Mouse (Mus musculus): Measurements from ENCODE around the gene Ptch2. TPM values are rescaled to one million over a fixed set of nuclear protein-coding genes. Genes with fewer than 3 reads are reported as not detected.

The Ptch2 gene
- total and polyA plus RNA-seq, 2 experiments: 0.18 to 1.4 TPM

DNA sequence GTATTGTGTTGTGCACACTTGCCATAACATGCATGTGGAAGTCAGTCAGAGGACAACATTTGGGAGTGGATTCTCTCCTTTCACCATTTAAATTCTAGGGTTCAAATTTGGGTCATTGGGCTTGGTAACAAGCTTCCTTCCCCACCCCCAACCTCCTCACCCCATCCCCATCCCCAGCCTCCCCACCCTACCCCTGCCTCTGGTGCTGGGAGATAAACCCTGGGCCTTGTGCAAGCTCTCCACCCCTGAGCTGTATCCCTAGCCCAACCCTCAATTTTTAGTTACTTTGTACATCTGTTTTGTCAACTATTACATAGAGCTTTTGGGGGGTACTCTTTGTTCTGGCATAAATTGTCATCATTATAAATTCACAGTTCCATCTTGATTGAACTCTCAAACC is 39.8 kb upstream of the Ptch2 start:
- Histone ChIP-seq H3K27ac (replicated peaks; ENCODE audit: insufficient read depth, low read depth, low read length) (no peak overlapping the region), H3K4me3 (ENCODE audit: insufficient read depth, low read depth, low read length) (no peak overlapping the region), H3K9ac (ENCODE audit: low read depth, low read length) (no peak overlapping the region), H3K79me2 (ENCODE audit: control insufficient read depth, insufficient read depth, low read length) (no peaks in the 10 kb centered on the region; the same call in 1 of the 2 replicates), H3K36me3 (ENCODE audit: control insufficient read depth, insufficient read depth, low read length) (peaks cover 8% of the 10 kb centered on the region), H3K27me3 (ENCODE audit: control insufficient read depth, insufficient read depth, low read length) (no peaks in the 10 kb centered on the region), H3K4me1 (ENCODE audit: control insufficient read depth, insufficient read depth, low read length) (no peaks in the 10 kb centered on the region)
- DNase-seq (ENCODE audit: extremely low read depth, low read depth, low spot score): no peak
- no peak for TF ChIP-seq POLR2A (IDR thresholded peaks at IDR 0.05; ENCODE audit: extremely low read depth, insufficient read depth, low read length)
- no peak for TF ChIP-seq CTCF (IDR thresholded peaks at IDR 0.05; ENCODE audit: low read depth, low read length)

DNA sequence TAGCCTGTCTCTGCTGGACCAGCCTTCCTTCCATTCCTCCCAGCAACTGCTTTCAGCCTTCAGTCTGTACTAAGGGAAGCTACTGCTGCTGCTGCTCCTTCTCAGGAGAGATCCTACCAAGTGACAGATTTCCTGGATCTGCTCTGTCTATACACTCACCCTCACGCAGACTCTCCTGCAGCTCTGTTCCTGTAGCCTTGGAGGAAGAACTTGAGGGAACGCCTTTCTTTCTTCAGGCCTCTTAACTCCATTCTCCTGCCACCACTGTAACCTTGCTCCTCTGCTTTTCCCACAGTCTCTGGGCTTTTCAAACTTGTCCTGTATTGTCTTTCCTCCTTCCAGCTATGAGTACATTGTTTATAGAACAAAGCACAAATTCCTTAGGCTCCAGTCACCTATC is 39.4 kb upstream of the Ptch2 start:
- 88% methylated on average over 2 of the region's 2 CpGs for WGBS
- Histone ChIP-seq H3K27me3 (ENCODE audit: control insufficient read depth, insufficient read depth, low read length) (no peaks in the 10 kb centered on the region), H3K9ac (ENCODE audit: low read depth, low read length) (no peak overlapping the region), H3K79me2 (ENCODE audit: control insufficient read depth, insufficient read depth, low read length) (no peaks in the 10 kb centered on the region), H3K36me3 (ENCODE audit: control insufficient read depth, insufficient read depth, low read length) (peaks cover 7% of the 10 kb centered on the region), H3K4me3 (ENCODE audit: insufficient read depth, low read depth, low read length) (no peak overlapping the region), H3K4me1 (ENCODE audit: control insufficient read depth, insufficient read depth, low read length) (no peaks in the 10 kb centered on the region), H3K27ac (replicated peaks; ENCODE audit: insufficient read depth, low read depth, low read length) (no peak overlapping the region)
- no peak for DNase-seq (ENCODE audit: extremely low read depth, low read depth, low spot score)
- TF ChIP-seq POLR2A (IDR thresholded peaks at IDR 0.05; ENCODE audit: extremely low read depth, insufficient read depth, low read length) (no peak), CTCF (IDR thresholded peaks at IDR 0.05; ENCODE audit: low read depth, low read length) (no peak)

- H3K9ac ChIP-seq (ENCODE audit: low read depth, low read length): no peak overlapping the region
- no peaks in the 10 kb centered on the region for H3K27me3 ChIP-seq (ENCODE audit: control insufficient read depth, insufficient read depth, low read length)
- H3K36me3 ChIP-seq (ENCODE audit: control insufficient read depth, insufficient read depth, low read length): peaks cover 11% of the 10 kb centered on the region
- no peak overlapping the region for H3K27ac ChIP-seq (replicated peaks; ENCODE audit: insufficient read depth, low read depth, low read length)
- TF ChIP-seq POLR2A (IDR thresholded peaks at IDR 0.05; ENCODE audit: extremely low read depth, insufficient read depth, low read length): no peak
- no peak for TF ChIP-seq CTCF (IDR thresholded peaks at IDR 0.05; ENCODE audit: low read depth, low read length)
- H3K79me2 ChIP-seq (ENCODE audit: control insufficient read depth, insufficient read depth, low read length): no peaks in the 10 kb centered on the region
- no peak overlapping the region for H3K4me3 ChIP-seq (ENCODE audit: insufficient read depth, low read depth, low read length)
- WGBS: 87% methylated on average over 4 of the region's 4 CpGs
- H3K4me1 ChIP-seq (ENCODE audit: control insufficient read depth, insufficient read depth, low read length): no peaks in the 10 kb centered on the region
- DNase-seq (ENCODE audit: extremely low read depth, low read depth, low spot score): no peak
Measured at GRCm38 (mm10) chr4:117058512-117058911, 37.4 kb upstream of the Ptch2 start.

DNA sequence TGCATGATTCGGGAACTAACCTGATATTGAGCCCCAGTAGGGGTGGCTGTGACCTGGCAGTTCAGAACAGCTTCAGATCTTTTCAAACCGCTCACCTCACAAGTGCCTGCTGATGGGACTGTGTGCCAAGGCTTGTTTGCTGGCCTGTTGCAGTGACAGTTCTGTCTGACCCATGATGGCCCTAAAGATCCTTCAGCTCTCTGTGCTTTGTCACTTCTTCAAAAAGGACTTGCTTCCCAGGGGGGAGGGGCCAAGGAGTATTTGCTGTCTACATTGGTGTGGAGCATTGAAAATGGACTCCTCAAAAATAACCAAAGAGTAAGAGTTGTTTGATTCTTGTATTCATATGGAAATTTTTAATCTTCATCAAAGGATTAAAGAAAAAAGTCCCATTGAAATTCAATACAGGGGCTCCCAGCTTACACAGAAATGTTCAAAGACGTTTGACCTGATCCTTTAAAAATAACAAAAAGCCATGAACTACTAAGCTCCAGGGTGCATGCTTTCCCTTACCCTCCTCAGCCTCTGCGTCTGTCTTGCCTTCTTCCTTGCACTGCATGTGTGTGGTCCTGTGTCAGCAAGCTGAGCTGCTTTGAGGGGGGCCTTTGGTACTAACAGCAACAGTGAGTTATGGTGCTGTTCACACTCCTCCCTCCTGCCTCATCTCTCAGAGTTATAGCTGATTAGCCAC is 33.0 kb upstream of the Ptch2 start:
- Histone ChIP-seq H3K9ac (ENCODE audit: low read depth, low read length) (no peak overlapping the region), H3K36me3 (ENCODE audit: control insufficient read depth, insufficient read depth, low read length) (peaks cover 27% of the 10 kb centered on the region), H3K27ac (replicated peaks; ENCODE audit: insufficient read depth, low read depth, low read length) (no peak overlapping the region), H3K4me1 (ENCODE audit: control insufficient read depth, insufficient read depth, low read length) (no peaks in the 10 kb centered on the region), H3K79me2 (ENCODE audit: control insufficient read depth, insufficient read depth, low read length) (no peaks in the 10 kb centered on the region), H3K4me3 (ENCODE audit: insufficient read depth, low read depth, low read length) (no peak overlapping the region), H3K27me3 (ENCODE audit: control insufficient read depth, insufficient read depth, low read length) (no peaks in the 10 kb centered on the region)
- TF ChIP-seq POLR2A (IDR thresholded peaks at IDR 0.05; ENCODE audit: extremely low read depth, insufficient read depth, low read length) (no peak), CTCF (IDR thresholded peaks at IDR 0.05; ENCODE audit: low read depth, low read length) (no peak)
- 91% methylated on average over 4 of the region's 4 CpGs for WGBS
- no peak for DNase-seq (ENCODE audit: extremely low read depth, low read depth, low spot score)

GRCm38 (mm10) chr4:117068035-117068434 is 27.8 kb upstream of the Ptch2 start:
- DNase-seq (ENCODE audit: extremely low read depth, low read depth, low spot score): no peak
- Histone ChIP-seq H3K36me3 (ENCODE audit: control insufficient read depth, insufficient read depth, low read length) (peaks cover 47% of the 10 kb centered on the region), H3K27ac (replicated peaks; ENCODE audit: insufficient read depth, low read depth, low read length) (no peak overlapping the region), H3K27me3 (ENCODE audit: control insufficient read depth, insufficient read depth, low read length) (no peaks in the 10 kb centered on the region), H3K79me2 (ENCODE audit: control insufficient read depth, insufficient read depth, low read length) (no peaks in the 10 kb centered on the region), H3K4me1 (ENCODE audit: control insufficient read depth, insufficient read depth, low read length) (no peaks in the 10 kb centered on the region), H3K4me3 (ENCODE audit: insufficient read depth, low read depth, low read length) (no peak overlapping the region), H3K9ac (ENCODE audit: low read depth, low read length) (no peak overlapping the region)
- 67% methylated on average over 7 of the region's 7 CpGs for WGBS
- TF ChIP-seq POLR2A (IDR thresholded peaks at IDR 0.05; ENCODE audit: extremely low read depth, insufficient read depth, low read length): no peak
- no peak for TF ChIP-seq CTCF (IDR thresholded peaks at IDR 0.05; ENCODE audit: low read depth, low read length)

DNA sequence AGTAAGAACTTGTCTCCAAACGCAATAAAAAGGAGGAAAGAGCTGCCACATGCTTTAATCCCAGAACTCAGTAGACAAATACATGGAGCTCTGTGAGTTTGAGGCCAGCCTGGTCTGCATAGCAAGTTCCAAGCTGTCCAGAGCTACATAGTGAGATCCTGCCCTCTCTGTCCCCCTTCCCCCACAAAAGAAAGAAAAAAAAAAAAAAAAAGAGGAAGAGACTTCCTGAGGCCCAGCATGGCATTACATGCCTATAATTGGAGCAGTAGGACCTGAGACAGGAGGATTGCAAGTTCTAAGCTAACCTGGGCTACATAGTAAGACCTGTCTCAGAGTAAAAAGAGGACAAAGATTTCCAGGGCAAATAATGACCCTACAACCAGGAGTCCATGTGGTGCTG is 26.2 kb upstream of the Ptch2 start:
- Histone ChIP-seq H3K4me3 (ENCODE audit: insufficient read depth, low read depth, low read length) (no peak overlapping the region), H3K27me3 (ENCODE audit: control insufficient read depth, insufficient read depth, low read length) (no peaks in the 10 kb centered on the region), H3K27ac (replicated peaks; ENCODE audit: insufficient read depth, low read depth, low read length) (no peak overlapping the region), H3K36me3 (ENCODE audit: control insufficient read depth, insufficient read depth, low read length) (peaks cover 54% of the 10 kb centered on the region), H3K79me2 (ENCODE audit: control insufficient read depth, insufficient read depth, low read length) (no peaks in the 10 kb centered on the region), H3K9ac (ENCODE audit: low read depth, low read length) (no peak overlapping the region), H3K4me1 (ENCODE audit: control insufficient read depth, insufficient read depth, low read length) (no peaks in the 10 kb centered on the region)
- WGBS: 96% methylated on average over 1 of the region's 1 CpGs
- no peak for DNase-seq (ENCODE audit: extremely low read depth, low read depth, low spot score)
- no peak for TF ChIP-seq POLR2A (IDR thresholded peaks at IDR 0.05; ENCODE audit: extremely low read depth, insufficient read depth, low read length)

Data from liver, adult 2 months (tissue).